8 mouse cellular contexts compared by ENCODE assay signal in genomic region chr10:80227877-80228775, GRCm38 (mm10). TPM values are rescaled to one million over a fixed set of nuclear protein-coding genes. Genes with fewer than 3 reads are reported as not detected.
A peak's percentile ranks its signal among the peaks of the same experiment; 100 is the strongest.
DNase-seq lines count a peak whose midpoint lies in the region; ATAC-seq and TF ChIP-seq lines count a peak whose summit lies in the region.

No protein-coding gene starts in this region.

- 43% methylated on average over 15 of the region's 15 CpGs for WGBS in lung, embryonic 14.5 days
- 46% methylated on average over 15 of the region's 15 CpGs for WGBS in lung, adult 2 months
- WGBS in embryonic facial prominence, embryonic 13.5 days: 51% methylated on average over 15 of the region's 15 CpGs
- 35% methylated on average over 15 of the region's 15 CpGs for WGBS in kidney, adult 2 months

- H3K4me3 ChIP-seq in lung, embryonic 14.5 days (ENCODE audit: low read depth, low read length): peak overlapping the region; percentile 88
- H3K4me3 ChIP-seq in lung, adult 2 months (replicated peaks; ENCODE audit: extremely low read depth, low read depth, low read length): no peak overlapping the region
- H3K4me3 ChIP-seq in embryonic facial prominence, embryonic 13.5 days: peak overlapping the region; percentile 87
- H3K4me3 ChIP-seq in kidney, adult 2 months (ENCODE audit: insufficient read depth, low read depth, low read length): no peak overlapping the region

- peak overlapping the region; percentile 91 for H3K9ac ChIP-seq in lung, embryonic 14.5 days
- H3K9ac ChIP-seq in embryonic facial prominence, embryonic 13.5 days: peak overlapping the region; percentile 94

- H3K27ac ChIP-seq in lung, embryonic 14.5 days (ENCODE audit: low read depth): peak overlapping the region; percentile 91
- peak overlapping the region; percentile 97 for H3K27ac ChIP-seq in embryonic facial prominence, embryonic 13.5 days
- no peak overlapping the region for H3K27ac ChIP-seq in kidney, adult 2 months (ENCODE audit: insufficient read depth, low read depth, low read length)

- H3K27me3 ChIP-seq in lung, embryonic 14.5 days (ENCODE audit: insufficient read depth, low read length): no peaks in the 10 kb centered on the region
- H3K27me3 ChIP-seq in embryonic facial prominence, embryonic 13.5 days: no peaks in the 10 kb centered on the region
- H3K27me3 ChIP-seq in kidney, adult 2 months (replicated peaks; ENCODE audit: control insufficient read depth, insufficient read depth, low read length): no peaks in the 10 kb centered on the region

- no peaks in the 10 kb centered on the region for H3K9me3 ChIP-seq in lung, embryonic 14.5 days (ENCODE audit: low read depth, low read length)
- H3K9me3 ChIP-seq in embryonic facial prominence, embryonic 13.5 days: no peaks in the 10 kb centered on the region

- peak overlapping the region; percentile 97 for H3K4me2 ChIP-seq in lung, embryonic 14.5 days
- H3K4me2 ChIP-seq in embryonic facial prominence, embryonic 13.5 days: peak overlapping the region; percentile 87

- H3K4me1 ChIP-seq in lung, embryonic 14.5 days (ENCODE audit: insufficient read depth): peaks cover 22% of the 10 kb centered on the region
- H3K4me1 ChIP-seq in lung, adult 2 months (ENCODE audit: control insufficient read depth, insufficient read depth, low read length): peaks cover 12% of the 10 kb centered on the region
- peaks cover 58% of the 10 kb centered on the region for H3K4me1 ChIP-seq in embryonic facial prominence, embryonic 13.5 days
- peaks cover 13% of the 10 kb centered on the region for H3K4me1 ChIP-seq in kidney, adult 2 months (ENCODE audit: control insufficient read depth, insufficient read depth, low read length)

- DNase-seq in lung, embryonic 14.5 days: peak; percentile 60
- DNase-seq in lung, adult 2 months: no peak
- DNase-seq in kidney, adult 2 months: peak; percentile 74
- peak; percentile 56 for DNase-seq in lung, postnatal 36 days
- DNase-seq in embryo, embryonic 10.5 days (ENCODE audit: low spot score): no peak
- no peak for DNase-seq in frontal cortex, postnatal 10 days (ENCODE audit: low spot score in 2 of 2)
- no peak for DNase-seq in right cerebral cortex, adult 18-20 months

- TF ChIP-seq POLR2A in lung, adult 2 months (IDR thresholded peaks at IDR 0.05; ENCODE audit: borderline replicate concordance, extremely low read depth, low read depth, low read length): no peak
- TF ChIP-seq POLR2A in kidney, adult 2 months (IDR thresholded peaks at IDR 0.05; ENCODE audit: low read depth, low read length): no peak

- no peak for ATAC-seq in lung, embryonic 14.5 days (ENCODE audit: insufficient read depth)
- no peak for ATAC-seq in embryonic facial prominence, embryonic 13.5 days (ENCODE audit: insufficient number of reproducible peaks, insufficient read depth, low FRiP score, low TSS enrichment, low read depth)

- TF ChIP-seq CTCF in lung, embryonic 14.5 days (IDR thresholded peaks at IDR 0.05; ENCODE audit: low read depth): no peak
- TF ChIP-seq CTCF in lung, adult 2 months (IDR thresholded peaks at IDR 0.05; ENCODE audit: insufficient read depth, low read length): no peak
- no peak for TF ChIP-seq CTCF in kidney, adult 2 months (conservative IDR thresholded peaks at IDR 0.05; ENCODE audit: insufficient read depth, insufficient read length, low read depth, low read length)

- peaks cover 45% of the 10 kb centered on the region for H3K36me3 ChIP-seq in lung, embryonic 14.5 days (ENCODE audit: insufficient read depth)
- peaks cover 41% of the 10 kb centered on the region for H3K36me3 ChIP-seq in embryonic facial prominence, embryonic 13.5 days
- peaks cover 2% of the 10 kb centered on the region for H3K36me3 ChIP-seq in kidney, adult 2 months (ENCODE audit: control insufficient read depth, insufficient read depth, low read length)

RNA-seq across cellular contexts. Expression of gene Mum1, which starts 1.9 kb away (rescaled TPM):
- 56.8 and 63.4 TPM in 2 replicates for polyA plus RNA-seq in lung, embryonic 14.5 days (2014; fragmentation: Nextera tagmentation; extraction: Ambion mirVana)
- polyA plus RNA-seq in lung, adult 2 months (2012; rRNA removed): 39.6 and 42.0 TPM in 2 replicates
- polyA plus RNA-seq in embryonic facial prominence, embryonic 13.5 days (2015; fragmentation: Nextera tagmentation; extraction: Ambion mirVana): 96.1 and 97.6 TPM in 2 replicates
- polyA plus RNA-seq in kidney, adult 2 months (2012; rRNA removed): 25.6 and 30.4 TPM in 2 replicates

RNA-seq across cellular contexts. Expression of gene Ndufs7, which starts 20.8 kb away (rescaled TPM):
- polyA plus RNA-seq in lung, embryonic 14.5 days (2014; fragmentation: Nextera tagmentation; extraction: Ambion mirVana): 318 and 319 TPM in 2 replicates
- 421 and 497 TPM in 2 replicates for polyA plus RNA-seq in lung, adult 2 months (2012; rRNA removed)
- polyA plus RNA-seq in embryonic facial prominence, embryonic 13.5 days (2015; fragmentation: Nextera tagmentation; extraction: Ambion mirVana): 266 and 299 TPM in 2 replicates
- 1,001 and 1,041 TPM in 2 replicates for polyA plus RNA-seq in kidney, adult 2 months (2012; rRNA removed)

RNA-seq across cellular contexts. Expression of gene Gamt, which starts 32.7 kb away (rescaled TPM):
- 26.8 and 29.4 TPM in 2 replicates for polyA plus RNA-seq in lung, embryonic 14.5 days (2014; fragmentation: Nextera tagmentation; extraction: Ambion mirVana)
- 26.4 and 29.7 TPM in 2 replicates for polyA plus RNA-seq in lung, adult 2 months (2012; rRNA removed)
- polyA plus RNA-seq in embryonic facial prominence, embryonic 13.5 days (2015; fragmentation: Nextera tagmentation; extraction: Ambion mirVana): 27.2 and 33.6 TPM in 2 replicates
- polyA plus RNA-seq in kidney, adult 2 months (2012; rRNA removed): 66.7 and 68.4 TPM in 2 replicates

RNA-seq across cellular contexts. Expression of gene Dazap1, which starts 33.2 kb away (rescaled TPM):
- 44.9 and 49.3 TPM in 2 replicates for polyA plus RNA-seq in lung, embryonic 14.5 days (2014; fragmentation: Nextera tagmentation; extraction: Ambion mirVana)
- polyA plus RNA-seq in lung, adult 2 months (2012; rRNA removed): 65.9 and 68.5 TPM in 2 replicates
- polyA plus RNA-seq in embryonic facial prominence, embryonic 13.5 days (2015; fragmentation: Nextera tagmentation; extraction: Ambion mirVana): 66.0 and 70.6 TPM in 2 replicates
- 45.6 and 49.1 TPM in 2 replicates for polyA plus RNA-seq in kidney, adult 2 months (2012; rRNA removed)

RNA-seq across cellular contexts. Expression of gene Efna2, which starts 48.8 kb away (rescaled TPM):
- 19.6 and 22.7 TPM in 2 replicates for polyA plus RNA-seq in lung, embryonic 14.5 days (2014; fragmentation: Nextera tagmentation; extraction: Ambion mirVana)
- polyA plus RNA-seq in lung, adult 2 months (2012; rRNA removed): 3.6 and 4.7 TPM in 2 replicates
- polyA plus RNA-seq in embryonic facial prominence, embryonic 13.5 days (2015; fragmentation: Nextera tagmentation; extraction: Ambion mirVana): 26.8 and 38.8 TPM in 2 replicates
- polyA plus RNA-seq in kidney, adult 2 months (2012; rRNA removed): 1.5 TPM in 2 replicates

Comparison
In these comparisons a context has a peak if more than half of its experiments do, and no peak if none do; other contexts are left out.
1. DNase-seq: peak in lung, embryonic 14.5 days (single experiment), kidney, adult 2 months (single experiment) and lung, postnatal 36 days (single experiment); none in lung, adult 2 months (single experiment), embryo, embryonic 10.5 days (single experiment), frontal cortex, postnatal 10 days (0 of 2) and right cerebral cortex, adult 18-20 months (single experiment).
2. H3K4me3 ChIP-seq: peak in lung, embryonic 14.5 days (single experiment) and embryonic facial prominence, embryonic 13.5 days (single experiment); none in lung, adult 2 months (single experiment) and kidney, adult 2 months (single experiment).